Mouse (Mus musculus) CH12F3 (cell line): ENCODE results near the gene Gorasp1.

ENCODE experiments used
- in situ Hi-C: fragments of 300-500 bp; cut with MboI; formaldehyde crosslinking; loops from 2 replicates; pipeline ENCODE4 v1.14.3; 2020; ENCODE audit warnings: low sequenced_read_pairs

Gene Gorasp1

GRCm38 (mm10) chr9:119937005-119937773, at the start of gene Gorasp1, which contains the start of gene Ttc21a:
Gorasp1 (minus strand) TSS chr9:119937565.
Ttc21a (plus strand) TSS chr9:119937606.
- in situ Hi-C loops: no loop called here

GRCm38 (mm10) chr9:119985881-119986574, 48.7 kb upstream of the Gorasp1 start:
- in situ Hi-C loops: no loop called here

DNA sequence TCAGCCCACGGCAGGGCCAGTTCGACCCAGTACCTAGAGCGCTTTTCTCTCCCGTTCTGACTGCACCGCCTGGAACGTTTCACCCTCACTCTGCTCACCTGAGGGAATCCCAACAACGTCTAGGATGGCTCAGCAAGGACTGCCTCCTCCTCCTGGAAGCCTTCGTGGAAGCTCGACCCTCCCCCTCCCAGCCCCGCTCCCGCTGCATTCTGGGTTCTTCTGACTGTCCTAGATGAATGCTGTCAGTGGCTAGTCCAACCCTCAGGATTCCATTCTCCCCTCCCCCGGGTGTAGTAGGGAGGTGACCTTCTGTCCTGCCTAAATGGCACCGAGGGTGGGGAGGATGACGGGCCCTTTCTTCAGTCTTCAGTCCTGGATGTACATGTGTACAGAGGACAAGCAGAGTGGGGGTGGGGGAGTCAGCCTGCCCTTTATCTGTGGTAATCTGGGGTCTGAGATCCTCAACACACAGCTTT, 47.2 kb upstream of the Gorasp1 start, which contains the start of gene Csrnp1:
TSS of gene Csrnp1 (minus strand) at position 123 of the 476 bp plus-strand sequence.
- in situ Hi-C loops: no loop called here

GRCm38 (mm10) chr9:119983585-119984535, 46.5 kb upstream of the Gorasp1 start:
- in situ Hi-C loops: no loop called here

GRCm38 (mm10) chr9:119982956-119983551, 45.7 kb upstream of the Gorasp1 start:
- in situ Hi-C loops: no loop called here

DNA sequence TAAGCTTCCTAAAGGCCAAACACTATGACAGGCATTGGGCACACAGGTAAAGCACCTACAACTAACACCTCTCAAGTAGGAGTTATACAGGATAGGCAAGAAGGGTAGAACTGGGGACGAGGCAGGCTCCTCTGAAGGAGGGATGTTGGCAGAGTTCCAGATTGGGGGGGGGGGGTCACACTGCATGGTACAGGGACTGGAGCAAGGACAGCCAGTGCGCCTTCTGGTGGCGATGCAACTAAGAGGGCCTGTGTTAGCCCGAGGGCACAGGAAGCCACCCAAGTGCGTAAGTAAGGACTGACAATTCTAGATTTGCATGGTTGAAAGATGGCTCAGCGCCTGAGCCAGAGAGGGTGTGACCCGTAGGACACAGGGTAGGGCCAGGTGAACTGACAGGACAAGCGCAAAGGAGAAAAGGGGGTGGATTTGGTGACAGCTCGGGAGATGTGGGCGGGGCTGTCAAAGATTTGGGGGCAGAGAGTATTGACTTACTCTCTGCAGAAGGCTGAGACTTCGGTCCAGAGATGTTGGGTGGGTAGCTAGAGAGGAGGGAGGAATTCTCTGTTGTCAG, 45.0 kb upstream of the Gorasp1 start:
- in situ Hi-C loops: no loop called here

DNA sequence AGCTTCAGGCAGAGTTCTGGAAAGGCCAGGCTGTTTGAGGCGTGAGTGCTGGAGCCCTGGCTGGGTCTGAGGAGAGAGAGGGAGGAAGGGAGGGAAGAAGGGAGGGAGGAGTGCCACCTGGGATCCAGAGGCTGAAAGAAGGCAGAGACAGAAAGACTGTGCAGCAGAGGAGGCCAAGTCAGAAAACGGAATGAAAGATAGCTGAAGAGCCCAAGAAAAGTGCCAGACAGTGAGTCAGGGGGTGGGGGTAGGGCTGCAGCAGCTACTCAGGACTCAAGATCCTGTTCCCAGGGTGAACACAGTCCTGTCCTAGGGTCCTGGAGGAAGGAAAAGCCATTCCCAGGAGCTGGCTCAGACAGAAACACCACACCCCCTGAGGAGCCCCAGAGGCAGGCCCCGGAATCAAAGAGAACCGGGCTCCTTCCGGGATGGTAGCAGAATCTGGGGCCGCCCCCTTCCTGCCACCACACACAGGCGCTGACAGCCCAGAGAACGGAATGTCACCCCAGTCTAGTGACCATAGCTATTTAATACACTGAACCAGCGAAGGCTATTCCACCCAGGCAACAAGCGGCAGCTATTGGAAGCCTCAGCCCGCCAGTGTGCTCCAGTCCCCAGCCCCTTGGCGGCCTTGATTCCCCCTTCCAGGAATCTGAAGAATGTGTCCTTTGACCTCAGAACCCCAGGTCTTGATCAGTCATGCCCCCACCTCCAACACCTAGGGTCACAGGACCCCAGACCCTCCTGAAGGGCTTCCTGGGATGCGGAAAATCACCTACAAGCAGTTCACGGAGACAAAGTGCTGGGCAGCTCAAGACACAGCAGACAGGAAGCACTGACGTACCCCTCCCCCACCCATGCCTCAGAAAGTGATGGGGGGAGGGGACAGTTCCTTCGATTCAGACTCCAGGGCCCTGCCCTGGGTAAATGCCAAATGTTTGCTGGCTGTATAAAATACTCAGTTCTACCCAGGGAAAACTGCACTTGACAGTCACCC, 44.1 kb upstream of the Gorasp1 start:
- in situ Hi-C loops: no loop called here

DNA sequence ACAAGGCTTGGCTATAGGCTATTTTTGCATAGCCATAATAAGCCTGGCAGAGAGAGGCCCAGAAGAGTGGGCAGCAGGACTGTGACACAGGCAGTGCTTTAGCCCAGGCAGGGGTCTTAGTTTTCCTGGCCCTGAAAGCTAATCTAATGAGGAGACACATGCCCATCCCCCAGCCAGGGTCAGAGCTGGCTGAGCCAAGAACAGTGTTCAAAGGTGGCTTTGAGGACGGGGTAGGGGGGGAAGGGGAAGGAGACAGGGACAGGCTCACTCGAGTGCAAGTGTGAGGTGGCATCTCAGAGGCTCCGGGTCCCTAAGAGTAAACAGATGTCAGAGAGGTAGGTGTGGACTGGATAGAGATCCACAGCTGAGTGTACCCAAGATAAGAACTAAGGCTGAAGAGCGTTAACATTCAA, 43.4 kb upstream of the Gorasp1 start:
- in situ Hi-C loops: no loop called here

- in situ Hi-C loops: no loop called here
These were observed 42.4 kb upstream of the Gorasp1 start for GRCm38 (mm10) chr9:119979749-119980148.

DNA sequence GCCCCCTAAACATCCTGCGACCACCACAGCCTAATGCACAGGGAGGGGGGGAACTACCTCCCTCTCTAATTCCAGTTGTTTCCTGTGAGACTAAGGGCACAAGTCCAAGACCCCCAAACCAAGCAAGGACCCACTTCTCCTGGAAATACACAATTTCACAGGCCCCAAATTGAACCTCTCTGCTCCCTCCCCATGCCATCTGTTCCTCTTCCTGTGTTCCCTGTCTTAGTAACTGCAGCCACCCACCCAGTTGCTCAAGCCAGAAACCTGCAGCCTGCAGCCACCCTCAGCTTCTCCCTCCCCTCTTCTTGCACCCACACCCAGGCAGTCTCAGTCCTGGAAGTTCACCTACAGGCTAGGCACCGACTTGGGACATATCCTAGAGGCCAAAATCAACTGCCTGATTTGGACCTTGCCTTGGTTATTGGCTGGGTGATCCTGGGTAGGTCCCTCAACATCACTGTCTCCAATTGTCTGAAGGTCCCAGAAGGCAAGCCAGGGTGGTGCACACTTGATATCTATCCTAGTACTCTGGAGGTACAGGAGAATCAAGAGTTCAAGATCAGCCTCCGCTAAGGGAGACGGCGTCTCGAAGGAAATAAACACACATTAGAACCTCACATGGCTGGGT, 41.6 kb upstream of the Gorasp1 start:
- in situ Hi-C loops: no loop called here

DNA sequence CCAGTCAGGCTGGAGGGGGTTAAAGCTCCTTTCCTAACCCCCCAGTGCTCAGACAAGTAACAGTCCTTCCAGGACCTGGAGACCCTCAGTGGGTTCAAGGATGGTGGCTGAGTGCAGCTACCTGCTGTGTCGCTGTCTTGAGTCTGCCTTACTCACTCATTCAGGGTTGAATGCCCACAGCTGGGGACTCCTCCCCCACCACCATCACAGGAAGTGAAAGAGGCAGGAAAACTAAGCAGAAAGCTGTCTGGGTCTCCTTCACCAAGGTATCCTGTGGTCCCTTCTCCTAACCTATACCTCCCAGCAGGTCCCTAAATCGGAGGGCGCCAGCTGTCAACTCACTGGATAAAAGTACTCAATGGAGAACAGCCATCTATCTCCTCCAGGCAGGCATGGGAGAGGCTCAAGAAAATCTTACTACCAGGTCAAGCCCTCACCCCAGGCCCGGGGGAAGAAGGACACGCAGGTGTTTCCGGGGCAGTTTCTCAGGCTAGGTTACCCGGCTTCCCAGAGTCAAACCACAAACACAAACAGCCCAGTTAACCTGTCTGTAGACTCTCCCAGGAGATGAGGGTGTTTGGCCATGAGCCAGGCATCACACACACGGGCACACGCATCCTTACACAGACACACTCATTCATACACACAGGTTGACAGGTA, 40.9 kb upstream of the Gorasp1 start:
- in situ Hi-C loops: no loop called here

GRCm38 (mm10) chr9:119977557-119978060, 40.2 kb upstream of the Gorasp1 start:
- in situ Hi-C loops: no loop called here

DNA sequence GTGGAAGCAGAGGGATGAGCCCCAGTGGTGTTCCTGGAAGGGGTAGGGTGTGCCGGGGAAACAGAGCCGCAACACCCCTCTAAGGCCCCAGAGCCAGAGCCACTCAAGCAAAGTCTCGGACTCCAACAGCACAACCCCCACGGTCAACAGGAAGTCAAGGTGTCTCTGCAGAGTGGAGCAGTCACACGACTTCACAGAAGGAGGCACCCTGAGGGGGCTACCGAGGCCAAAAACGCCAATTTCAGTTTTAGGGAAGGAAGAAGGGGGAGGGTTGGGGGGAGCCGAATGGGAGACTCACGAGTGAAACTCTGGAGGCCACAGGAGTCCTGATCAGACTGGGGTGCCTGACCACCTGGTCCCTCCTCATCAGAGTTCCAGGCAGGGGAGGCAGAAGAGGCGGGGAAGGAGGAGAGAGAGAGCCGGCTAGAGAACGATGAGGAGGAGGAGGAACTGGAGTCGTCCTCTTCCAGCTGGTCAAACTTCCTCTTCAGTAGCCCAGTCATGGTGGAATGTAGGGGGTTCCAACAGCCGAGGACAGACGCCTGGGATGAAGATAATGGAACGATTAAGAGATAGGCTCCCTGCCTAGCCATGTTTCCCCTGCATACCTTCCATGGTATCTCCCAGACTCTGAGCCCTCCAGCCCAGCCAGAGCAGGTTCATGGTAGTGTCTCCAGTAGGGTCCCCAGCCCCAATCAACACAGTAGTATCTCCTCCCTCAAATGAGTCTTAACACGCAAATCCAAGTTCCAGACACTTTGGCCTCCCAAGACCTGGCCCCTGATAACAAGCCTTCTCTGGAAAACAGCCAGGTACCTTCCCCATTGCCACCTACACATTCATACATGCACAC, 39.6 kb upstream of the Gorasp1 start:
- in situ Hi-C loops: no loop called here

DNA sequence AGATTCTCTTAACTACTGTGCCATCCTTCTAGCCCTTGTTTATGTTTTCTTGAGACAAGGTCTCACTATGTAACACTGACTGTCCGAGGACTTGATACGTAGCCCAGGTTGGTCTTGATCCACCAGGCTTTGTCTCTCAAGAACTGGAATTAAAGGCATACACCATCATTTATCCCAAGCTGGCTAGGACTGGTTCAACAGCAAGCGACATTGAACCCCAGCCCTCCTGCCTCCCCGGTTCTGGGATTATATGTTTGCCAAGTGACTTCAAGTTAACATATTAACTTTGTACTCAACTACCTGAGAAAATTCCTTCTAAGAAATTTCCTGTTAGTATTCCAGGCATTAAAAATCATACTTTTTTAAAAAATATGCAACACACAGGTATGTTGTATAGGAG, 37.9 kb upstream of the Gorasp1 start:
- in situ Hi-C loops: no loop called here

DNA sequence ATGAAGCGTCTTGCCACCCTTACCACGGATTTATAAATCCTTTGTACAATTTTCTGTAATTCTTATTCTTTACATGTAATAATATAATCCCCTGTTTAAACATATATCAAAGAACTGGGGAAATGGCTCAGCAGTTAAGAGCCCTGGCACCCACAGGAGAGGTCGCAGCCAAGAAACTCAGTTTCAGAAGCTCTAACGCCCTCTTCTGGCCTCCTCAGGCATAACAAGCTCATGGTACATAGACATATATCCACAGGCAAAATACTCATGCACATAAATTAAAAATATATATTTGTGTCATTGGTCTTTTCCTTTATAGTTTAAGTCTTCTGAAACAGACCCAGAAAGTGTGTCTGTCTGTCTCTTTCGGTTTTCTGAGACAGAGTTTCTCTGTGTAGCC, 37.2 kb upstream of the Gorasp1 start:
- in situ Hi-C loops: no loop called here

DNA sequence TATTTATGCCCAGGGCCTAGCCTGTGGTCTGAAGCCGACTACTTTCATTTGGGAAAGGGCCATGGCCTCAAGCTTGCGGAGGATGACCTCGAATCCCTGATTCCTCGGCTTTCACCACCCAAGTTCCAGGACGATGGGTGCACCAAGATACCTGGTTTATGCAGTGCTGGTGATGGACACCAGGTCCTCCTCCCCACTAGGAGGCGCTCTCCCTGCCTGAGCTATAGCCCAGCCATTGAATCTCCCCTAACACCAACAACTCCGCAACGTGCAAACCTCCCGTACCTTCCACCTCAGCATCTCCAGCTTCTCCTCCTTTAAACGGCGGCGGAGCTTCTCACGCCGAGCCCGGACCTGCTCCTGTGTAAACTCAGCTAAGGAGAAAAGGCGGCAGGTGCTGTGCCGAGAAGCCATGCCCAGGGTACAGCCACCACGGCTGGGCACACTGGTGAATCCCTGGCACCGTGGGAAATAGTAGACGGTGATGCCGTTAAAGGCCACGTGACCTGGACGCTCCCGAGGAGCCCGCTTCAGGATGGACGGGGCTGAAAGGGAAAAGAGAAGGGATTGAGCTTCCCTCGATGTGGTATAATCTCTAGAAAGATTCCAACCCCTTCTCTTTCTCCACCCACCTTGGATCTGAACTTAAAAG, 36.6 kb upstream of the Gorasp1 start:
- in situ Hi-C loops: no loop called here
